Mouse (Mus musculus) ES-Bruce4 (cell line): ENCODE measurements around the gene Spink2.

ENCODE experiments used
- CTCF ChIP-seq: IDR thresholded peaks from one replicate; pipeline ENCODE4 v1.8.1; 2011; ENCODE audit warnings: low read depth, low read length
- POLR2A ChIP-seq: IDR thresholded peaks from one replicate; pipeline ENCODE4 v1.8.1; 2011; ENCODE audit warnings: low read length; ENCODE audit not compliant: insufficient read depth

DNA sequence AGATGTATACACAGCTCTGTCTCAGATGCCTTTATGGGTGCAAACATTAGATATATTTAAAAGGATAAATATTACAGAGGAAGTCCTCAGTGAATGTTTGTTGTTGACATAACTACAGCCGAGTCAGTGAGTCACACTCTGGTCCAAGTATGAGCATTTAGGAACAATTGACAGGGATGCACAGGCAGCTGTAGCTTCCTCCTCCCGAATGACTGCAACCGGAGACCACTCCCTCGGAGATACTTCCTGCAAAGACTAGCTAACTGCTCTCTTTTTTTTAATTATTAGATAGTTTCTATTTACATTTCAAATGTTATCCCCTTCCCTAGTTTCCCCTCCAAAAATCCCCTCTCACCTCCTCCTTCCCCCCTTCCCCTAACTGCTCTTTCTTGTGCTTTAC lies 18.0 kb downstream of the Spink2 start:
- no peak for TF ChIP-seq CTCF
- TF ChIP-seq POLR2A = no peak
